Comparison of ENCODE assay signal across 15 mouse cellular contexts in the genomic region with DNA sequence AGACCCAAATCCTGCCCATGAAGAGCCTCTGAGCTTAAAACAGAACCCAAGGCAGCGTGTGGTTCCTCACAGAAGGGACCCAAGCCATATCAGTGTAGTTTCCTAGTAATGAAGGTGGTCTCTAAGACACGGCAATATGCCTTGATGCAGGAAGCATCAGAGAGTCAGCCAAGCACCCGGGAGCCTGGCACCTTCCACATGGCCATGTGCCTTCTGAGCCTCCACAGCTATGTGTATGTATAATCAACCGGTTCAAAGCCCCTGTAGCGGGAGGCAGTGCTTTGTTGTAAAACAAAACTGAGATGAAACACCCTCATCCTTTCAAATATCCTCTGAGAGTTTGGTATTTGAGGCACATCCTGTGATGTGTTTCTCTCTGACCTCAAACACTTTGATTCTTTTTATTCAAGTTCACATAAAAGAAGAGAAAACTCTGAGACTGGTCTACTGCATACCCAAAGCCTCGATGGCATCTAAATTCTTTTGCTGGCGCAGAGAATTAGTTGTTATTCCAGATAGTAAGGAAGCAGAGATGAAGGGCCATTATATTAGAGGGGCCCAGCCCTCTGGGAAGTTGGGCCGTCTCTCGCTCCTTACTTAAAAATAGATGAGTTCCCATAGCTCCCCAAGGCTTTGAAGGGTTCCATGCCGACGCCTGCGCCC.
"Had no signal": no experiment of that assay in that cellular context is flagged by ENCODE, and none has a peak within 500 bp of the region (broad histone marks: within the 10 kb centered on the region; RNA-seq: fewer than 3 reads in every experiment).

No protein-coding gene starts in this region.

- H3K36me3 ChIP-seq: limb, embryonic 12.5 days; liver, embryonic 13.5 days; lung, embryonic 15.5 days had no signal

- H3K4me1 ChIP-seq: megakaryocyte, embryonic 14.5 days had no signal

- H3K27me3 ChIP-seq: limb, embryonic 12.5 days; lung, embryonic 15.5 days; megakaryocyte, embryonic 14.5 days had no signal

- H3K9ac ChIP-seq: limb, embryonic 12.5 days; liver, embryonic 13.5 days; liver, postnatal 0 days; lung, embryonic 15.5 days had no signal

- H3K4me3 ChIP-seq: limb, embryonic 12.5 days; liver, embryonic 13.5 days; lung, embryonic 15.5 days; megakaryocyte, embryonic 14.5 days had no signal

- H3K27ac ChIP-seq: kidney, postnatal 0 days; limb, embryonic 12.5 days; liver, embryonic 13.5 days; lung, embryonic 15.5 days; macrophage; stomach, postnatal 0 days had no signal

- H3K4me2 ChIP-seq: limb, embryonic 12.5 days; liver, embryonic 13.5 days; lung, embryonic 15.5 days had no signal

- H3K9me3 ChIP-seq: limb, embryonic 12.5 days; liver, embryonic 13.5 days; lung, embryonic 15.5 days had no signal

- DNase-seq: kidney, adult 11 months; kidney, adult 9 months; kidney, postnatal 36 days; liver; liver, embryonic 13.5 days; liver, postnatal 0 days; lung, postnatal 14 days; thymus, adult 18-20 months; thymus, postnatal 14 days had no signal

- ATAC-seq: liver, postnatal 0 days had no signal
